8 mouse cellular contexts compared by ENCODE assay signal in the genomic region with DNA sequence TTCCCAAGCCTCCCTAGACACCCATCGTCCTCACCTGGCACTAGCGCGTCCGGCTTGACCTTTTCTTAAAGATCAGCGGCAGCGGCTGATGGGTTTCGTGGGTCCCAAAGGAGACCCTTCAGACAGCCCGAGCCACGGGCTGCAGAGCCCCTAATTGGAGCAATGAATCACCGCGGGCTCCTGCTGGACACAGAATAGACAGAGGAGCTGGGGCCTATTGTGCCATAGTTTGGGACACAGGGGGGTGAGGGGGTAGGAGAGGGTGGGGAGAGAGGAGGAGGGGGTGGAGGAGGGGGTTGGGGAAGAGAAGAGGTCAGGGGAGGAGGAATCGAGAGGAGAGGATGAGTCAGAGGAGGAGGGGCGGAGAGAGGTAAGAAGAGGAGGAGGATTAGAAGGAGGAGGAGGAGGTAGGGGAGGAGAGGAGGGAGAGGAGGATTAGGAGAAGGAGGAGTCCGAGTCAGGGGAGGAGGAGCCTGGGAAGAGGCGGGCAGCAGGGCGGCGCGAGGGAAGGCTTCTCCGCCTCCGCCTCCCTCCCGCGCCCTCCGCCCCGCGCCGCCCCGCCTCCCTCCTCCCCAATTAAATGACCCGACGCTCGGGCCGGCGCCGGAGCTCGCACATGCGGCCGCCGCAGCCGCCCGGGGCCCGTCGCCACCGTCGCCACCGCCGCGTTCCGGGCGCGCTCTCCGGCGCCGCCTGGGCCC. TPM values are rescaled to one million over a fixed set of nuclear protein-coding genes. Genes with fewer than 3 reads are reported as not detected.
DNase-seq lines count a peak whose midpoint lies in the region; ATAC-seq and TF ChIP-seq lines count a peak whose summit lies in the region.

Gene Gse1, plus strand, starts transcription at position 566 of the 701 bp plus-strand sequence.

- no peaks in the 10 kb centered on the region for H3K9me3 ChIP-seq in intestine, postnatal 0 days (ENCODE audit: control insufficient read depth)
- no peaks in the 10 kb centered on the region for H3K9me3 ChIP-seq in midbrain, embryonic 11.5 days (ENCODE audit: control insufficient read depth, low read length)
- no peaks in the 10 kb centered on the region for H3K9me3 ChIP-seq in stomach, embryonic 16.5 days (replicated peaks; ENCODE audit: control insufficient read depth, low read length)

- intact Hi-C loops in left cerebral cortex, postnatal 4 days (cut with DNase I), result no loop called here

- peak within 1 kb of the TSS; percentile 58 for H3K4me3 ChIP-seq in intestine, postnatal 0 days (ENCODE audit: low read depth, low read length)
- H3K4me3 ChIP-seq in midbrain, embryonic 11.5 days (ENCODE audit: low read depth, low read length), result peak within 1 kb of the TSS; percentile 64
- peak within 1 kb of the TSS; percentile 63 for H3K4me3 ChIP-seq in stomach, embryonic 16.5 days (replicated peaks; ENCODE audit: low read length)

- no peak within 1 kb of the TSS; the same call in 1 of the 2 replicates for H3K27ac ChIP-seq in intestine, postnatal 0 days (ENCODE audit: low read depth, low read length)
- H3K27ac ChIP-seq in midbrain, embryonic 11.5 days (ENCODE audit: low read depth, low read length), result peak within 1 kb of the TSS; percentile 76
- peak within 1 kb of the TSS; percentile 82 for H3K27ac ChIP-seq in stomach, embryonic 16.5 days (ENCODE audit: low read length)

- ATAC-seq in granulocyte monocyte progenitor cell, adult 5-6 weeks (replicated peaks; ENCODE audit: poor library complexity, severe bottlenecking), result peak; percentile 52
- ATAC-seq in intestine, postnatal 0 days, result peak; percentile 36
- peak; percentile 79 for ATAC-seq in midbrain, embryonic 11.5 days (ENCODE audit: low FRiP score)
- ATAC-seq in stomach, embryonic 16.5 days (ENCODE audit: insufficient read depth, low FRiP score), result peak; percentile 89

- H3K36me3 ChIP-seq in intestine, postnatal 0 days (ENCODE audit: control insufficient read depth, insufficient read depth), result no peaks in the 10 kb centered on the region
- H3K36me3 ChIP-seq in midbrain, embryonic 11.5 days (ENCODE audit: control insufficient read depth, insufficient read depth, low read length), result no peaks in the 10 kb centered on the region
- H3K36me3 ChIP-seq in stomach, embryonic 16.5 days (ENCODE audit: control insufficient read depth, insufficient read depth, low read length), result no peaks in the 10 kb centered on the region

- TF ChIP-seq CTCF in intestine, postnatal 0 days (IDR thresholded peaks at IDR 0.05; ENCODE audit: low read depth), result no peak

- peak within 1 kb of the TSS; percentile 95 for H3K4me2 ChIP-seq in intestine, postnatal 0 days (replicated peaks; ENCODE audit: low read depth)
- peak within 1 kb of the TSS; percentile 99 for H3K4me2 ChIP-seq in midbrain, embryonic 11.5 days
- peak within 1 kb of the TSS; percentile 92 for H3K4me2 ChIP-seq in stomach, embryonic 16.5 days (ENCODE audit: low read depth, low read length)

- H3K9ac ChIP-seq in intestine, postnatal 0 days (ENCODE audit: low read depth, low read length), result peak within 1 kb of the TSS; percentile 54
- H3K9ac ChIP-seq in midbrain, embryonic 11.5 days (ENCODE audit: low read length), result peak within 1 kb of the TSS; percentile 75
- H3K9ac ChIP-seq in stomach, embryonic 16.5 days (ENCODE audit: low read length), result peak within 1 kb of the TSS; percentile 78

- no peak for DNase-seq in thymus, postnatal 0 days (ENCODE audit: low spot score)
- DNase-seq in thymus, postnatal 10 days (ENCODE audit: low spot score in 2 of 2), result no peak
- DNase-seq in embryo, embryonic 11 days, result peak; percentile 95
- peak; percentile 89 for DNase-seq in left cerebral cortex, postnatal 4 days
- peak; percentile 98 for DNase-seq in midbrain, embryonic 11.5 days (ENCODE audit: low spot score, missing footprints)

- H3K4me1 ChIP-seq in intestine, postnatal 0 days (replicated peaks; ENCODE audit: control insufficient read depth, insufficient read depth, low read length), result 0 out of 2 replicates have a peak, but pooled peaks cover 3% of the 10 kb centered on the region
- peaks cover 75% of the 10 kb centered on the region for H3K4me1 ChIP-seq in midbrain, embryonic 11.5 days (ENCODE audit: control insufficient read depth, insufficient read depth, low read length)
- peaks cover 62% of the 10 kb centered on the region for H3K4me1 ChIP-seq in stomach, embryonic 16.5 days (ENCODE audit: control insufficient read depth, insufficient read depth, low read length)

- 9% methylated on average over 24 of the region's 52 CpGs for WGBS in intestine, postnatal 0 days
- WGBS in midbrain, embryonic 11.5 days, result under 1% methylated on average over 43 of the region's 52 CpGs
- WGBS in stomach, embryonic 16.5 days, result 3% methylated on average over 33 of the region's 52 CpGs

- H3K27me3 ChIP-seq in intestine, postnatal 0 days (replicated peaks; ENCODE audit: control insufficient read depth, insufficient read depth, low read length), result peaks cover 26% of the 10 kb centered on the region
- H3K27me3 ChIP-seq in midbrain, embryonic 11.5 days (ENCODE audit: control insufficient read depth, insufficient read depth, low read length), result peaks cover 17% of the 10 kb centered on the region
- no peaks in the 10 kb centered on the region for H3K27me3 ChIP-seq in stomach, embryonic 16.5 days (ENCODE audit: control insufficient read depth, insufficient read depth, low read length)

RNA-seq across cellular contexts. Expression of gene Gse1, which starts in this region (rescaled TPM):
- polyA plus RNA-seq in thymus, postnatal 0 days (2015; fragmentation: Nextera tagmentation; extraction: Ambion mirVana), result 26.3 and 35.9 TPM in 2 replicates
- total RNA-seq in granulocyte monocyte progenitor cell, adult 5-6 weeks (2014; fragmentation: Nextera tagmentation), result 32.7 and 40.9 TPM in 2 replicates
- total RNA-seq in granulocyte monocyte progenitor cell, adult 5-6 weeks (2017), result 6.9 and 8.4 TPM in 2 replicates
- polyA plus RNA-seq in intestine, postnatal 0 days (2015; fragmentation: Nextera tagmentation; extraction: Ambion mirVana), result 6.4 and 7.8 TPM in 2 replicates
- total RNA-seq in left cerebral cortex, postnatal 4 days (2021), result 10 to 100 TPM; 57.4 to 59.3 TPM
- 18.5 and 20.7 TPM in 2 replicates for polyA plus RNA-seq in midbrain, embryonic 11.5 days (2014; fragmentation: Nextera tagmentation; extraction: Ambion mirVana)
- polyA plus RNA-seq in stomach, embryonic 16.5 days (2015; fragmentation: Nextera tagmentation; extraction: Ambion mirVana), result 6.0 and 6.9 TPM in 2 replicates

Comparison
In these comparisons a context has a peak if more than half of its experiments do, and no peak if none do; other contexts are left out.
1. DNase-seq: peak in embryo, embryonic 11 days (single experiment), left cerebral cortex, postnatal 4 days (single experiment) and midbrain, embryonic 11.5 days (single experiment); none in thymus, postnatal 0 days (single experiment) and thymus, postnatal 10 days (0 of 2).
2. ATAC-seq: peak in every context shown above with its lines; median percentile 89 in stomach, embryonic 16.5 days; 79 in midbrain, embryonic 11.5 days; 52 in granulocyte monocyte progenitor cell, adult 5-6 weeks; 36 in intestine, postnatal 0 days.
3. Peak in every context shown above with its lines, with median percentiles within 50 percentile points of each other: H3K4me2 ChIP-seq, H3K4me3 ChIP-seq and H3K9ac ChIP-seq.